Mouse (Mus musculus): Measurements from ENCODE around the gene Hilpda.

DNA sequence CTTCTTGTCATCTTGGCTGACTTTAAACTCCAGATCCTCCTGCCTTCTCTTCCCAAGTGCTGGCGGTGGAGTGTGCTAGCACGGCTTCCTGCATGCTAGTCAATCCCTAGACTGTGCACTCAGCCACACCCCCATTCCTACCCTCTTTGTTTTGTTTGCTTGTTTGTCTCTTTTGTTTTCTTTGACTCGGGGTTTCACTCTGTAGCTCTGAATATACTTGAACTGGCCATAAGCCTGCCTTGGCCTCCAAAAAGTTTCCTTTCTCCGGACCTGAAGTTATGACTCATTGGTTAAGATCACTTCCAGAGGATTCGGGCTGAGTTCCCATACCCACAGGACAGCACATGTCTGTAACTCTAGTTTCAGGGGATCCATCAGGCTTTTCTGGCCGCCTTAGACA lies 16.4 kb downstream of the Hilpda start:
- TF ChIP-seq CTCF (IDR thresholded peaks at IDR 0.05; ENCODE audit: control insufficient read depth, insufficient read depth, insufficient read length) (no peak), MYOD1 (IDR thresholded peaks at IDR 0.05; ENCODE audit: control insufficient read depth, insufficient read length, low read depth) (no peak), FOSL1 (IDR thresholded peaks at IDR 0.05; ENCODE audit: insufficient read depth, low read length, poor library complexity, severe bottlenecking) (no peak)

Data from C2C12 (cell line).